Mouse (Mus musculus): ENCODE measurements around the gene Scnn1a. TPM values are rescaled to one million over a fixed set of nuclear protein-coding genes. Genes with fewer than 3 reads are reported as not detected.

Gene Scnn1a
- polyA plus RNA-seq, 1 experiment, result 0.16 TPM

DNA sequence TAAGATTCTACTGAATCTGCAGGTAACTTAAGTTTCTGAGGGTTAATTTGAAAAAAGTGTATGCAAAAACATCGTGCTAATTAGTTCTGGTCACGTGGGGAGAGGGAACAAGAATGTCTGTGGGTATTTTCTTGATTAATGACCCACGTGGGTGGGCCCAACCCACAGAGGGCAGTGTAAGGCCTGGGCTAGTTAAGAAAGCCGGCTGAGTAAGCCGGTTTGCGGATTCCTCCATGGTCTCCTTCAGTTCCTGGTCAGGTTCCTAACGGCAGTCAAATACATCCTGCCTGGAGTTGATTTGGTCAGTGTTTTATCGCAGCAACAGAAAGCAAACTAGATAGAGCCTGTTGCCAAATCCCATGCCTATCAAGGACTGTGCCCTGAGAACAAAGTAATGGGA lies 36.2 kb upstream of the Scnn1a start:
- TF ChIP-seq USF1 (IDR thresholded peaks at IDR 0.05; ENCODE audit: low read depth) (peak; percentile 3), FOSL1 (IDR thresholded peaks at IDR 0.05; ENCODE audit: insufficient read depth, low read length, poor library complexity, severe bottlenecking) (no peak)
- no peak overlapping the region for H3ac ChIP-seq (ENCODE audit: control insufficient read depth, insufficient read length, low read depth)
- H3K4me3 ChIP-seq (ENCODE audit: insufficient read depth, poor library complexity, severe bottlenecking), result no peak overlapping the region
- H3K79me3 ChIP-seq (ENCODE audit: low read depth), result no peaks in the 10 kb centered on the region
- H3K36me3 ChIP-seq (ENCODE audit: control insufficient read depth, insufficient read depth), result no peaks in the 10 kb centered on the region
- peaks cover 3% of the 10 kb centered on the region for H3K27me3 ChIP-seq (ENCODE audit: control insufficient read depth, insufficient read depth, insufficient read length)
- no peaks in the 10 kb centered on the region for H3K79me2 ChIP-seq (ENCODE audit: control insufficient read depth, insufficient read depth)

GRCm38 (mm10) chr6:125284751-125285150 lies 35.7 kb upstream of the Scnn1a start:
- no peak overlapping the region for H3ac ChIP-seq (ENCODE audit: control insufficient read depth, insufficient read length, low read depth)
- no peak for TF ChIP-seq USF1 (IDR thresholded peaks at IDR 0.05; ENCODE audit: low read depth)
- TF ChIP-seq CTCF (IDR thresholded peaks at IDR 0.05; ENCODE audit: control insufficient read depth, insufficient read depth, insufficient read length), result no peak
- no peak for TF ChIP-seq MYOD1 (IDR thresholded peaks at IDR 0.05; ENCODE audit: control insufficient read depth, insufficient read length, low read depth)
- no peak for TF ChIP-seq MYOG (IDR thresholded peaks at IDR 0.05; ENCODE audit: control insufficient read depth, extremely low read depth, insufficient read length)
- no peak for TF ChIP-seq CEBPB (IDR thresholded peaks at IDR 0.05; ENCODE audit: low read depth)
- no peak for TF ChIP-seq FOSL1 (IDR thresholded peaks at IDR 0.05; ENCODE audit: insufficient read depth, low read length, poor library complexity, severe bottlenecking)
- TF ChIP-seq MAX (IDR thresholded peaks at IDR 0.05), result no peak
- no peaks in the 10 kb centered on the region for H3K79me3 ChIP-seq (ENCODE audit: low read depth)
- no peaks in the 10 kb centered on the region for H3K79me2 ChIP-seq (ENCODE audit: control insufficient read depth, insufficient read depth)
- no peaks in the 10 kb centered on the region for H3K36me3 ChIP-seq (ENCODE audit: control insufficient read depth, insufficient read depth)
- H3K4me3 ChIP-seq (ENCODE audit: insufficient read depth, poor library complexity, severe bottlenecking), result no peak overlapping the region
- H3K27me3 ChIP-seq (ENCODE audit: control insufficient read depth, insufficient read depth, insufficient read length), result peaks cover 3% of the 10 kb centered on the region

DNA sequence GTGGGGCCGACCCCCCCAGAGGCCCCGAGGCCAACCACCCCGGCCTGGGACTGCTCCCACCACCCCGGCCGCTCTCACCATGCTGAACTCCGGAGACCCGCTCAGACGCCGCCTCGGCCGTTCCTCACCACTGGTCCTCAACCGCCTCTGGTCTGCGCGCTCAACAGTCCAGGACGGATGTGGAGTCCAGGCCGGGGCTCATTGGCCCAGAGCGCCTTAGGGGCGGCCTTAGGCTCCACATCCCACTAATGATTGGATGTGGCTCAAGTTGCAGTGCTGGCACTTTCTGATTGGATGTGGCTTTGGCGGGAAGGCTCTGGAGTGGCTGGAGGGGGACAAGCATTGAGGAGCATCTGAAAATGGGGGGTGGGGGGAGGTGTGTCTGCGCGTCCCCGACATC lies 34.6 kb upstream of the Scnn1a start, which contains the start of gene Tuba3a:
Gene Tuba3a (minus strand): TSS at position 153 of the 400 bp plus-strand sequence.
- H3ac ChIP-seq (ENCODE audit: control insufficient read depth, insufficient read length, low read depth), result no peak within 1 kb of the TSS
- no peaks in the 10 kb centered on the region for H3K36me3 ChIP-seq (ENCODE audit: control insufficient read depth, insufficient read depth)
- H3K79me2 ChIP-seq (ENCODE audit: control insufficient read depth, insufficient read depth), result no peaks in the 10 kb centered on the region
- peaks cover 3% of the 10 kb centered on the region for H3K27me3 ChIP-seq (ENCODE audit: control insufficient read depth, insufficient read depth, insufficient read length)
- TF ChIP-seq MAX (IDR thresholded peaks at IDR 0.05), result no peak
- no peaks in the 10 kb centered on the region for H3K79me3 ChIP-seq (ENCODE audit: low read depth)
- H3K4me3 ChIP-seq (ENCODE audit: insufficient read depth, poor library complexity, severe bottlenecking), result no peak within 1 kb of the TSS

DNA sequence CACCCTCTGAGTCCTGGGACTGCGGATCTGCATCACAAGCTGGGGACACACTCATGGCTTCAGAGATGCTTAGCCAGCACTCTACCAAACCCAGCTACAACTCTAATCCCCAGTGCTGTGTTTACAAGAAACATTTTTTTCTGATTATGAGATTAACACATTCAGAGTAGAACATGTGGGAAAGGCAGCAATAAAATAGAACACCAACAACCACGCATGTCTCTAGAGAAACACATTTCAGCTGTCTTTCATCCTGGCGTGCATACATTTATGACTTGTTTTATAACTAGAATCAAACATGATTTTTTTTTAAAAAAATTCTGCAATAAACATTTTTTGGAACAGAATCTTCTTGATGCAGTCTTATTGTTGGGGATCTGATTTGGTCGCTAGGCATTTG lies 33.5 kb upstream of the Scnn1a start:
- peaks cover 3% of the 10 kb centered on the region for H3K27me3 ChIP-seq (ENCODE audit: control insufficient read depth, insufficient read depth, insufficient read length)
- no peak overlapping the region for H3ac ChIP-seq (ENCODE audit: control insufficient read depth, insufficient read length, low read depth)
- H3K36me3 ChIP-seq (ENCODE audit: control insufficient read depth, insufficient read depth), result no peaks in the 10 kb centered on the region
- no peaks in the 10 kb centered on the region for H3K79me3 ChIP-seq (ENCODE audit: low read depth)
- H3K4me3 ChIP-seq (ENCODE audit: insufficient read depth, poor library complexity, severe bottlenecking), result no peak overlapping the region
- no peaks in the 10 kb centered on the region for H3K79me2 ChIP-seq (ENCODE audit: control insufficient read depth, insufficient read depth)
- TF ChIP-seq CEBPB (IDR thresholded peaks at IDR 0.05; ENCODE audit: low read depth) (no peak), USF1 (IDR thresholded peaks at IDR 0.05; ENCODE audit: low read depth) (no peak), MYOD1 (IDR thresholded peaks at IDR 0.05; ENCODE audit: control insufficient read depth, insufficient read length, low read depth) (no peak), FOSL1 (IDR thresholded peaks at IDR 0.05; ENCODE audit: insufficient read depth, low read length, poor library complexity, severe bottlenecking) (no peak), MYOG (IDR thresholded peaks at IDR 0.05; ENCODE audit: control insufficient read depth, extremely low read depth, insufficient read length) (no peak), CTCF (IDR thresholded peaks at IDR 0.05; ENCODE audit: control insufficient read depth, insufficient read depth, insufficient read length) (no peak), MAX (IDR thresholded peaks at IDR 0.05) (no peak)

- H3K4me3 ChIP-seq (ENCODE audit: insufficient read depth, poor library complexity, severe bottlenecking), result no peak overlapping the region
- H3K79me2 ChIP-seq (ENCODE audit: control insufficient read depth, insufficient read depth), result no peaks in the 10 kb centered on the region
- H3K27me3 ChIP-seq (ENCODE audit: control insufficient read depth, insufficient read depth, insufficient read length), result peaks cover 3% of the 10 kb centered on the region
- TF ChIP-seq FOSL1 (IDR thresholded peaks at IDR 0.05; ENCODE audit: insufficient read depth, low read length, poor library complexity, severe bottlenecking) (no peak), CTCF (IDR thresholded peaks at IDR 0.05; ENCODE audit: control insufficient read depth, insufficient read depth, insufficient read length) (no peak), CEBPB (IDR thresholded peaks at IDR 0.05; ENCODE audit: low read depth) (no peak), MYOG (IDR thresholded peaks at IDR 0.05; ENCODE audit: control insufficient read depth, extremely low read depth, insufficient read length) (no peak), USF1 (IDR thresholded peaks at IDR 0.05; ENCODE audit: low read depth) (no peak), MYOD1 (IDR thresholded peaks at IDR 0.05; ENCODE audit: control insufficient read depth, insufficient read length, low read depth) (no peak), MAX (IDR thresholded peaks at IDR 0.05) (no peak)
- H3K36me3 ChIP-seq (ENCODE audit: control insufficient read depth, insufficient read depth), result no peaks in the 10 kb centered on the region
- H3ac ChIP-seq (ENCODE audit: control insufficient read depth, insufficient read length, low read depth), result no peak overlapping the region
- no peaks in the 10 kb centered on the region for H3K79me3 ChIP-seq (ENCODE audit: low read depth)
Measured at GRCm38 (mm10) chr6:125288730-125289129, 31.7 kb upstream of the Scnn1a start.

- H3K4me3 ChIP-seq (ENCODE audit: insufficient read depth, poor library complexity, severe bottlenecking), result no peak overlapping the region
- H3K79me2 ChIP-seq (ENCODE audit: control insufficient read depth, insufficient read depth), result no peaks in the 10 kb centered on the region
- peaks cover 3% of the 10 kb centered on the region for H3K27me3 ChIP-seq (ENCODE audit: control insufficient read depth, insufficient read depth, insufficient read length)
- H3K36me3 ChIP-seq (ENCODE audit: control insufficient read depth, insufficient read depth), result no peaks in the 10 kb centered on the region
- TF ChIP-seq USF1 (IDR thresholded peaks at IDR 0.05; ENCODE audit: low read depth), result no peak
- no peak for TF ChIP-seq MAX (IDR thresholded peaks at IDR 0.05)
- TF ChIP-seq CEBPB (IDR thresholded peaks at IDR 0.05; ENCODE audit: low read depth), result no peak
- no peak overlapping the region for H3ac ChIP-seq (ENCODE audit: control insufficient read depth, insufficient read length, low read depth)
- no peaks in the 10 kb centered on the region for H3K79me3 ChIP-seq (ENCODE audit: low read depth)
Measured at GRCm38 (mm10) chr6:125291329-125291728, 29.1 kb upstream of the Scnn1a start.

Measured in C2C12 (cell line).